Mouse (Mus musculus) skeletal muscle tissue, postnatal 0 days (tissue): ENCODE results near the gene Sp9. TPM values are rescaled to one million over a fixed set of nuclear protein-coding genes. Genes with fewer than 3 reads are reported as not detected.

Experiments used
- polyA plus RNA-seq: library from polyadenylated mRNA; unstranded; fragments of >200 nt; fragmentation: Nextera tagmentation; extraction: Ambion mirVana; gene quantifications from 2 replicates; pipeline ENCODE4 v1.2.1, GENCODE M21; 2015

The Sp9 gene
- polyA plus RNA-seq, result 0.03 TPM in 1 of 2 replicates, not detected in the other

GRCm38 (mm10) chr2:73271459-73272161, at the start of gene Sp9:
Sp9 (plus strand) TSS chr2:73271925.

DNA sequence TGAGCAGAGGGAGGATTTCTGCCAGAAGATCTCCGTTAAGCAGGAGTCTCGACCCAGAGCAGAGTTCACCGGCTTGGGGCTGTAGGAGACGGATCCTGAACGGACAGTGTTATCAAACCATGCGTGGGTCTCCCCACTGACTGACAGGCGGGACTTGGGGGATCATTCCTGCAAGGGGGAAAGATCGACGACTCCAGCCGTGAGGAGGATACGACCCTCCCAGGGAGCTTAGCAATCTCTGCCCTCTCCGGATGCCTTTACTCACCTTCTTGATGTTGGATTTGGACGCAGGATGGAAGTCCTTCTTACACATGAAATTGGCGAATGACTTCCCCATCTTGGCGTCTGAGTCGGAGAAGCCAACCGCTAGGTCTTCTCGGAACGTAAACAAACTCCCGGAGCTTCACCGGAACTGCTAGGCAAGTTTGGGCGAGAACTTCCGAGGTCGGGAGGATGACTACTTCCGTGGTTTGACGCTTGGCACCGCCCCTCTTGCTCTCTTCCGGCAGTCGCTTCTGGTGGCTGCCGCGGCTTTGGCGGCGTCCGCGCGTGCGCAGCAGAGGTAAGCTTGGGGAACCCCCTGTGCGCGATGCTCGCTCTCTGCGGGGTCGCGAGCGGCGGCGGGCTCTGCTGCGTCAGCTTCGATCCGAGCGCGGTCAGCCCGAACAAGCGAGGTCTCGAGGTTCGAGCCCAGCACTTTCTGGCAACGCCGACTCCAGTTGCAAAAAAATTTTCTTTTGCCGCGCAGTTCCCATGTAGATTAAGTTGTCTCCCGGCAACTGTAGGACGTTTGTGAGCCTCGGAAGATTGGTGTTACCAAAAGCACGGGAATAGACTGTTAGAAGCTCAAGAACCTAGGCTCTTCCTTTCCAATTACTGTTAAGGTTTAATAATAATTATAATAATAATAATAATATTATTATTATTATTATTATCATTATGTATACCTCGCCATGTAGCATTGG, 40.7 kb downstream of the Sp9 start, which contains the start of the genes Scrn3 and Cir1:
Gene Scrn3 (plus strand): TSS at position 450 of the 965 bp plus-strand sequence.
Gene Cir1 (minus strand): TSS at position 550 of the 965 bp plus-strand sequence.

Other genes starting within 250 kb of the Sp9 start
- 81.6 and 85.6 TPM in 2 replicates for gene Ola1, start 53.0 kb upstream of the Sp9 start, polyA plus RNA-seq
- gene Scrn3, start 40.7 kb downstream of the Sp9 start, polyA plus RNA-seq, result 12.9 and 15.0 TPM in 2 replicates
- 21.1 and 24.6 TPM in 2 replicates for gene Cir1, start 40.8 kb downstream of the Sp9 start, polyA plus RNA-seq
- gene Gpr155, start 114.6 kb downstream of the Sp9 start, polyA plus RNA-seq, result 8.0 and 8.3 TPM in 2 replicates